Mouse (Mus musculus): Measurements from ENCODE around the gene Apol9b.

Apol9b gene

GRCm38 (mm10) chr15:77782449-77783014 is 53.7 kb downstream of the Apol9b start:
- DNase-seq: peak; percentile 49

DNA sequence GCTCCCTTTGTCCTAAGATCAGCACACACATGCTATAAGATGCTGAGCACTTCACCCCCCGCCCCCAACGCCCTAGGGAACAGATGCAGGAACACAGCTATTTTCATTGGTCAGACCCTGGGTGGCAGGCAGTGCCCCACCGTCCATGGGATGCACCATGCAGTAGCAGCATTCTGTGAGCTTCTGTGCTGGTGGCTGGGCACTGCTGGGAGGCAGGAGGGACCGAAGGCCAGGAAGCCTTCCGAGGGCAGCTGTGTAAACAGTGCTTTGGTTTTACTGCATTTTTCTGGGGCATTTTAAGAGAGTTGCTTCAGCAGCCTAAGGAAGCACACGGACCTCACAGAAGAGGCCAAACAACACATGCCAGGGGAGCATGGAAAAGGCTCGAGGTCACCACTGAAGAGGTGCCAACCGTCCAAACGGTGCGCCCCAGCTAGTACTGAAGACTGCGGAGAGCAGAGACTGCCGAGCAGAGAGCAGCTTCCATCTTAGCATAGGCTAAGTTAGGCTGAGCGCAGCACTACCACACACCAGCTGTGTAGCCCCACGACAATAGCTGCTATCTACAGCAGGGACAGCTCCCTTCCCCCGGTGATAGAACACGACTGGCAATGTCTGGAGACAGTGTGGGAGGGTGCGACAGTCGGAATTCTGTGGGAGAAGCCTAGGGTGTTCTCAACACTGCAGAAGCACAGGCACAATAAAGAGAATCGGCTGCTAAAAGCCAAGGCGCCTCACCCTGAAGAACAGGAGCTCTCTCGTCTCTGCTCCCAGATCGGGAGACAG is 55.4 kb downstream of the Apol9b start:
- no peak for DNase-seq

DNA sequence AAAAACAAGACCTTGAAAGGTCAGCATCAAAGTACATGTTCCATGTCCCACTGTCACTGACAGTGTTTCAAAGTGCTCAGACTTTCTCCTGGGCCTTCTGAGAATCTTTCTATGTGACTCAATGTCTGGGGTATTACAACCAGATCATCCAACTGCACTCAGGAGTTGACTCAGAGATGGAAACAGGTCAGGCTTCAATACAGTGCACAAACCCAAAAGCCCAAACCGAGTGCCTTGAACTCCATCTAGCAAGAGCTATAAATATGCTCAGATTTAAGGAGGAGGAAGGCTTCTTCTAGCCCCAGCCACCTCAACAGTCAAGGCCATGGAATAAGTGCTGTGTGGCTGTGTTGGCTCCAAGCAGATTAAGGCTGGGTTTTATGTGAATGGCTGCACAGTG is 57.0 kb downstream of the Apol9b start:
- DNase-seq: no peak

All from kidney, postnatal 14 days (tissue).